Mouse (Mus musculus): ENCODE results near the gene Mea1.

GRCm38 (mm10) chr17:46706375-46707089 lies 27.9 kb downstream of the Mea1 start:
- TF ChIP-seq CTCF (IDR thresholded peaks at IDR 0.05; ENCODE audit: control insufficient read depth, insufficient read depth, insufficient replicate concordance, low read depth, low read length) (no peak), POLR2A (IDR thresholded peaks at IDR 0.05; ENCODE audit: control insufficient read depth, low read depth, low read length) (no peak)
